Mouse (Mus musculus) liver, adult 2 months (tissue): ENCODE measurements around the gene Clec16a.

Experiments used
- CTCF ChIP-seq: fragments of 200-500 bp; IDR thresholded peaks from 2 replicates; pipeline ENCODE4 v1.5.1; 2011; ENCODE audit warnings: low read depth, low read length, control low read depth
- POLR2A ChIP-seq: fragments of 200-500 bp; IDR thresholded peaks from 2 replicates; pipeline ENCODE4 v1.6.1; 2011; ENCODE audit warnings: low read length, control low read depth; ENCODE audit not compliant: insufficient read depth; ENCODE audit errors: extremely low read depth

GRCm38 (mm10) chr16:10544995-10545622 lies at the start of gene Clec16a:
- TF ChIP-seq CTCF (no peak), POLR2A (no peak)
